Mouse (Mus musculus) thymus, postnatal 4 days (tissue): ENCODE data around the gene Slc16a7.

Experiments used
- DNase-seq: peaks from one replicate; pipeline ENCODE4 v3.0.0; 2021

The Slc16a7 gene

GRCm38 (mm10) chr10:125321446-125322428 lies 67.5 kb downstream of the Slc16a7 start:
- no peak for DNase-seq

- DNase-seq: peak; percentile 56
Observed at GRCm38 (mm10) chr10:125317317-125317716, 71.9 kb downstream of the Slc16a7 start.

DNA sequence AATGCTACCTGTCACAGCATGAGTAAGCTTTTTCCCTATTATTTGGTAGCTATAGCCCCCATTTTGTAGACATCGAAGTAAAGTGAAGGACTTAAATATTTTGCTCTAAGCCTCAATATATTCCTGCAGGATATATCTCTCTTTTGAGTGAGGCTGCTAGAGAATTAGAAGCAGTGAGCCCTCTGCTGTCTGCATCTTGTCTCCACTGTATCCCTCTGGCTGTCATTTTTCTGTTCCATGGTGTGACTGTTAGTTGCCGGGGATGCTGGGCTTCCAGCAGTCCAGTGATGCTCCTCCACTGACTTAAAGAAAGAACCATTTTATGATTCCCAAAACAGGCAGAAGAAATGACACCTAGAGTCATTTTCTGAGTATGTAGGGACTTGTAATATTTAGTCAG lies 78.4 kb downstream of the Slc16a7 start:
- no peak for DNase-seq

GRCm38 (mm10) chr10:125298036-125298435 lies 91.2 kb downstream of the Slc16a7 start:
- DNase-seq: no peak

DNA sequence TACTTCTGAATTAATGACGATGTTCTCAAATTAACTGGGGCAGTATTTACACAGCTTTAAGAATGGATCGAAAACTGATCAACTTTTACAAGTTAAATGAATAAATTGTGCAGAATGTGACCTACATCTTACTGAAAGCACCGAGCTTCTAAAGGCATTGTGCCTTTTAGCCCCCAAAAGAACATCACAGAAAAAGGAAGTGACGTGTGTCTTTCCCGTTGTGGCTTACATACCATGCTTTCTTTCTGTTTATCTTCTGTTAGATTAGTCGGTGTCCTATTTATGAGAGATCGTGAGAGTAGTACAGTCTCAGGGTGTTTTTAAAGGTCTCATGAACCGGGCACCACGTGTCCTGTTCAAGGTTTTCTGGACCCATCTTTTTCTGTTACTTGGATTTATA lies 98.9 kb downstream of the Slc16a7 start:
- no peak for DNase-seq

- no peak for DNase-seq
Observed at GRCm38 (mm10) chr10:125288560-125288959, 100.7 kb downstream of the Slc16a7 start.

GRCm38 (mm10) chr10:125285386-125285785 lies 103.9 kb downstream of the Slc16a7 start:
- no peak for DNase-seq

- DNase-seq: no peak
Observed at GRCm38 (mm10) chr10:125275149-125275848, 114.0 kb downstream of the Slc16a7 start.

- DNase-seq: no peak
Observed at GRCm38 (mm10) chr10:125274519-125275148, 114.6 kb downstream of the Slc16a7 start.

DNA sequence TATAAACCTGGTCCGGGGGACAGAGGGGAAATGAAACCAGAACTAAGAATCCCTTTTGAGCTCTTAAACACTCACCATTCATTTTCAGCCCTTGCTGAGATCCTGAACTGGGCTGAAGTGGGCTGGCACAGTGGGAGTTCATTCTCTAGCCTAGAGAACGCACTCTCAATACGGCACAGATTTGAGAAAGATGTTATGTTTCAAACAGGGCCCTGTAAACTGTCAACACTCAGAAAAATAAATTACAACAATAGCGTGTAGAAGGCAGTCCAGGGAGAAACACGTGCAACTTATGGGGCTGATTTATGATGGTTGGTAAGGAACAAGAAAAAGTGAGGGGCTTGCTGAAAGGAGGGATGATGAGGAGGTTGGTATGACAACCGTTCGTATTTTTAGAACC lies 115.5 kb downstream of the Slc16a7 start:
- no peak for DNase-seq

DNA sequence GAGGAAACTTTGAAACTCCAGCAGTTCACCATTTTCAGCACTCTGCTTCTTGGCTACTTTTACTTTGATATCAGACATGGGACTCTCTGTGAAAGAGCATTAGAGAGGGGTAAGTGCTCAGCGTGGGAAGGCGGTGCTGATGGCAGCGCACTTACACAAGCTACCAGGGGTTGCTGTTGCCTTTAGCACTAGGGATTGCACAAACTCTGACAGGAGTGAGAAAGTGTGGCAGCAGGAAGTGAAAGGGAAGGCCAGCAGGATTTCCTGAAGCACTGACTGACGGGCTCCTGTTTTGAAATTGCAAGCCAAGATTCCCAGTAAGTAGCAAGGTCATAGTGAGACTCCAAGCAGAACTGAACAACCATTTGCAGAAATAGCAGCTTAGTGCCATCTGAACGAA lies 117.8 kb downstream of the Slc16a7 start:
- DNase-seq: no peak

- no peak for DNase-seq
Observed at GRCm38 (mm10) chr10:125270266-125270665, 119.0 kb downstream of the Slc16a7 start.

DNA sequence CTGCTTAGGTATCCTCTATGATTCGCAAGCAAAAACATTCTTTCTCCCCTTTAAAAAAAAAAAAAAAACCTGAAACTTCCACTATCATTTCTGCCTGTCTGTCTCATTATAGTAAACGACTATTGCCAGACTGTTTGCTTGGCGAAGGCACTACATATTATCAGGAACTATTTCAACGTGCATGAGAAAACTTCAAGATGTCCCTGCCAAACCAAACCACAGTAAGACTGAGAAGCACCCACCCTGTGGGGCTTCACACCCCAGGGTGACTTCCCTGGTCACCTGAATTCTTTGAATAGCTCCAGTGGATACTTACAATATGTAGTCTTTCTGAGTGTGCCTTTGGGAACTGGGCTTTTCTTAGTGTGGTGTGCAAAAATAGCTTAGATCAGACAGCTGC lies 122.9 kb downstream of the Slc16a7 start:
- no peak for DNase-seq

GRCm38 (mm10) chr10:125265901-125266300 lies 123.4 kb downstream of the Slc16a7 start:
- no peak for DNase-seq

- no peak for DNase-seq
Observed at GRCm38 (mm10) chr10:125265467-125265866, 123.8 kb downstream of the Slc16a7 start.

DNA sequence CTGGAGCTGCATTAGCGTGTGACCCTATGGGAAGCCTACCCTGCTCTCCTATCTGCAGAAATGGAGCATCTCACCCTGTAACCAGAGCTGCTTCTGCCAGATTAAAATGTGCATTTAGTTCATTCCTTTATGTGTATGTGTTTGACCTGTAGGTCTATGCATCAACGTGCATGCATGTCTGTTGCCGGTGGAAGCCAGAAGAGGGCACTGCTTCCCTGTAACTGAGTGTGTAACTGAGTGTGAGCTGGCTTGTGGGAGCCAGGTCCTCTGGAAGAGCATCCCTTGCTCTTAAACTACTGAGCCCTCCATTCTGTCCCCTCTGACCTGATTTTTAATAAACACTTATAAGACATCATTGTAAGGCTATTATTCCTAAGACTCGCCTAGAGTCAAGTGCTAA lies 124.3 kb downstream of the Slc16a7 start:
- peak; percentile 70 for DNase-seq

- no peak for DNase-seq
Observed at GRCm38 (mm10) chr10:125255904-125256303, 133.4 kb downstream of the Slc16a7 start.

DNA sequence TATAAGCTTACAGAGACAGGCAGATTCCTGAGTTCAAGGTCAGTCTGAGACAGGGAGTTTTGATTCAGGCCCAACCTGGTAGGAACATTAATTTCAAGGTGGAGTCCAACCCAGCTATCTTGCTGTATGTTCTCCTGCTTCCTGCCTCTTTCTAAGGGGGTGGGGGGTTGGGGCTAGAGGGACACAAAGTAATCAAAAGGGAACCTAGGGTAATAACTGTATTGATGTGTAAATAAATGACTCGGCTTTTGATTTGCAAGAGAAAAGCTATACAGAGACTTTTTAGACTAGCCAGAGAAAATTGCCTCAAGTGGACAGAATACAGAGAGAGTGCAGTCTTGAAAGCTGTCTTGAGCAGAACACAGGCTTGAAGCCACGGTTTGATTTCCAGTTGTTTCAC lies 174.7 kb downstream of the Slc16a7 start:
- no peak for DNase-seq

DNA sequence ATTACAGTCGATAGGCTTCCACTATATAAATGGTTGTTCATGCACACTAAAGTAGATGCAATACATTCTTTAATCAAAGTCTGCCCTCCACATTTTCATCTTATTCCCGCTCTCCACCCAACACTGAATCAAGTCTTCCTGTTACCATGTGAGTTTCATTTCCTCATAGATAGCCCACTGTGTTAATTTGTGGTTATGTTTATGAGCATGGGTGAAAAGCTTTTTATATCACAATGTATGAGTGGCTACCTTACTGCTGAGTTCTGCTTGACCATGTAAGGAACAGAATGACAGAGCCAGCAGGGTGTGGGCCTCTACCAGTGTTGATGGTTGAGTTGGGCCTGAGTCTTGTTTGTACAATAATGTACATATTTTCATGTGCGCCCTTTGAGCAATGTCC lies 175.5 kb downstream of the Slc16a7 start:
- DNase-seq: no peak

DNA sequence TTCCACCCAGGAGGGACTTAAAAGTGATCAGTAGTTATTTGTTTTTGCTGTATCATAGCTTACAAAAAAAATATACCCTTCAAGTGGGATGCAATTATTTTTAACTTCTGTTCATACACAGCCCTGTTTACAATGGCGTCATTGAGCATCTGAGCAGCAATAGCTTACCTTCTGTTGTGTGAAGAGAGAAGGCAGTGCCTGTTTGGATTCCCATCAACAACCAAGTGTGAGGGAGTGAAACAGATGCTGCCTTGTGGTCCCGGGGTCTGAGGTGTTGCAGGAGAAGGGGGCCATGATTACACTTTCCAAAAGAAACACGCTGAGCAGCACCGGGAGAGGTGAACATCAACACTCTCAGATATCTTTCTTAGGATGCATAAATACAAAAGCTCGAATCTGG lies 201.7 kb downstream of the Slc16a7 start:
- no peak for DNase-seq

DNA sequence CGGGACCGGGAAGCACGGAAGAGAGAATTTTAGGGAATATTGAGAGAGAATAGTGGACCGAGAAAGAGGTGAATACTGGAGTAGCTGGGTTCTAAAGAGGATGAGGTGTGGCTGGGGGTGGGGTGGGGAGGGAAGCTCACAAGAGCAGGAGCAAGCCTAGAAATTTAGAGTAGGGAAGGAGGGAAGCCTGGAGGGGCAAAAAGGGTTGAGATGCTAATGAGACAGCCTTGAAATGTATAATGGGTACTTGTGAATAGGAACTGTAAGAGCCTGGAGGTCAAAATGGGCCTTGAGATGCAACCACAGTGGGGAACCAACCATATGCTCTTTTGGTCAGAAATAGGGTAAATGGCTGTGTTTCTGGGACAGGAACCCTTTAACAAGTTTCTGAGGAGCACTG lies 203.9 kb downstream of the Slc16a7 start:
- DNase-seq: no peak

- no peak for DNase-seq
Observed at GRCm38 (mm10) chr10:125184146-125184545, 205.1 kb downstream of the Slc16a7 start.

- no peak for DNase-seq
Observed at GRCm38 (mm10) chr10:125182545-125182944, 206.7 kb downstream of the Slc16a7 start.

- DNase-seq: no peak
Observed at GRCm38 (mm10) chr10:125177782-125178181, 211.5 kb downstream of the Slc16a7 start.
